Mouse (Mus musculus) erythroblast, embryonic 14.5 days (primary cell): ENCODE results near the gene Sh3bp4. TPM values are rescaled to one million over a fixed set of nuclear protein-coding genes. Genes with fewer than 3 reads are reported as not detected.

ENCODE experiments used
- H3K27me3 ChIP-seq: 2 replicates; pipeline ENCODE4 v1.6.1; 2012; ENCODE audit warnings: inconsistent platforms; ENCODE audit not compliant: control insufficient read depth
- H3K36me3 ChIP-seq: 2 replicates; pipeline ENCODE4 v1.6.1; 2012; ENCODE audit warnings: mild to moderate bottlenecking, inconsistent platforms; ENCODE audit not compliant: control insufficient read depth
- H3K4me1 ChIP-seq: 2 replicates; pipeline ENCODE4 v1.6.1; 2012; ENCODE audit warnings: inconsistent platforms; ENCODE audit not compliant: control insufficient read depth
- H3K4me3 ChIP-seq: replicated peaks from 2 replicates; pipeline ENCODE3; 2012; ENCODE audit warnings: moderate library complexity, mild to moderate bottlenecking, inconsistent platforms
- H3K9me3 ChIP-seq: 2 replicates; pipeline ENCODE4 v1.6.1; 2012; ENCODE audit warnings: low read length, inconsistent platforms, mixed read lengths; ENCODE audit not compliant: control insufficient read depth
- GATA1 ChIP-seq: IDR thresholded peaks from 2 replicates; pipeline ENCODE4 v1.6.1; 2012; ENCODE audit warnings: low read length, inconsistent platforms, mixed read lengths
- TAL1 ChIP-seq: IDR thresholded peaks from 3 replicates; pipeline ENCODE4 v1.6.1; 2012; ENCODE audit warnings: low read length, inconsistent platforms, mixed read lengths
- polyA plus RNA-seq: library from polyadenylated mRNA; stranded (reverse); fragments of >175 nt; gene quantifications from 2 replicates; pipeline ENCODE4 v1.2.3, GENCODE M21; 2012

The Sh3bp4 gene
- polyA plus RNA-seq, 1 experiment = not detected

DNA sequence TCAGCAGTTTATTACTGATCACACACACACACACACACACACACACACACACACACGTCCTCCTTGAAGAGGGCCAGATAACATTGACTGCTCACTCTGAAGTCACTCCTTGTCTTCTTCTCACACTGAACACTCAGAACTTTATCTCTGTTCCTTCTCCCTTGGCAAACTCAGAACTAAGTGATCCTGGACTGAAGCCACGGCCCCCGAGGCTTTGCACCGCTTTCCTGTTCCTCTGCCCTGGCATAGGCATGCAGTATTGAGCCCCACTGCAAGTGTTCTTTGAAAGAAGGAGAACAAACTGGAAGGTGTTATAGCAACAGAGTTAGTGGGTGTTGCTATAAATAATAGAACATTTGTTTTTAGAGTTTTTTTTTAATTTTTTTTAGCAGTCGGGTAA lies 68.1 kb downstream of the Sh3bp4 start:
- Histone ChIP-seq H3K36me3 (no peaks in the 10 kb centered on the region), H3K4me3 (no peak overlapping the region), H3K4me1 (no peaks in the 10 kb centered on the region), H3K27me3 (no peaks in the 10 kb centered on the region), H3K9me3 (no peaks in the 10 kb centered on the region)
- TF ChIP-seq GATA1 (no peak), TAL1 (no peak)

DNA sequence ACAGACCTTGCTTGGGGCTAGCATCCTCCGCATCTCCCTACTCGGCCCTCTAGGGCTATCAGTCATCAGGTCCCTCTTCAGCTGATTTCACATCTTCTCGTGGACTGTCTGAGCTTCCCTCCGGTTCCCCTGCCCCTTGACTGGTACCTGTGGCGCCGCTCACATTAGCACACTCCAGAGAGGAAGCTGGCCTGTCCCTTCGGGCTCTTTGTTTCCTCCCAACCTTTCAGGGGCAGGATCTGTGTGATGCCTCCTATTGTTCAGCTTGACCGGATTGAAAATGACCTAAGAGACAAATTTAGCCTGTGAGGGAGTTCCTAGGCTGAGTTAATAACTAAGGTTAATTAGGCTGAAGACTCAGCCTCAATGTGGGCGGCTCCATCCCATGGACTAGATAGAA lies 69.9 kb downstream of the Sh3bp4 start:
- TF ChIP-seq TAL1 (no peak), GATA1 (no peak)
- H3K36me3 ChIP-seq = no peaks in the 10 kb centered on the region; the same call in 1 of the 2 replicates
- H3K9me3 ChIP-seq = peaks cover 3% of the 10 kb centered on the region; the same call in 1 of the 2 replicates
- H3K27me3 ChIP-seq = no peaks in the 10 kb centered on the region
- H3K4me1 ChIP-seq = no peaks in the 10 kb centered on the region
- H3K4me3 ChIP-seq = no peak overlapping the region

DNA sequence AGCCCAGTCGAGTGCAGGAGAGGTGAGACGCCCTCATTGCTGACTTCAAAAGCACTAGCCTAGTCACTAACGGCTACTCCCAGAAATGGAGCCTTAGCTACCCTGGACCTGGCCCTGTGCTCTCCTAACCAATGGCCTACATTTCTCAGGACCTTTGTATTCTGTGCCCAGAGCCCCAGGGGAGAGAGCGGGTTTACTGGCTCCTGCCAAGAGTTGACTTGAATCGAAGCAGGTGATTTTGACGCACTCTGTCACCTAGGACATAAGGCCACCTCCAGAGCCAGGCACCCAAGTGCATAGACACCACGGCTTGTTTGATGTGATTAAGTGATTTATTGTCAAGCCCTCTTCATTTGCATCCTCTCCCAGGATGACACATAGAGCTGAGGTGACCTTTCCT lies 80.9 kb downstream of the Sh3bp4 start:
- Histone ChIP-seq H3K4me1 (no peaks in the 10 kb centered on the region), H3K36me3 (no peaks in the 10 kb centered on the region), H3K4me3 (no peak overlapping the region), H3K27me3 (no peaks in the 10 kb centered on the region), H3K9me3 (no peaks in the 10 kb centered on the region)
- no peak for TF ChIP-seq TAL1

DNA sequence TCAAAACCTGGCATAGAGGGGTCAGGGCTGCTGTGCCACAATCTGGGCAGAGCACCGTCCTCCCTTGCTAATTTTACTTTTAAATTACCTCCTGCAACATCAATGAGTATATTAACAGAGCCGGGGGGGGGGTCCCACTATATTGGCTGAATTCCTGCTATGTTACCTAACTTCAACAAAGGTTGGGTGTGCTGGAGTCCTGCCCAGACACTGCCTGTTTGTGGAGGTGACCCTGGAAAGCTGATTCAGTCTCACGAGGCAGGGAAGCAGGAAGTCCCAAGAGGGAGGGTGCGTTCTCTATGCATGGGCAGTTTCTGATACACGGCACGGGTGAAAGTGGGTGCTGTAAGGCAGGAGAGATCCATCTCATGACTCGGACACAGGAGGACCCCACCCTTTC lies 82.4 kb downstream of the Sh3bp4 start:
- Histone ChIP-seq H3K4me3 (no peak overlapping the region), H3K4me1 (no peaks in the 10 kb centered on the region), H3K27me3 (no peaks in the 10 kb centered on the region), H3K9me3 (no peaks in the 10 kb centered on the region), H3K36me3 (no peaks in the 10 kb centered on the region)
- TF ChIP-seq TAL1 (no peak), GATA1 (no peak)

DNA sequence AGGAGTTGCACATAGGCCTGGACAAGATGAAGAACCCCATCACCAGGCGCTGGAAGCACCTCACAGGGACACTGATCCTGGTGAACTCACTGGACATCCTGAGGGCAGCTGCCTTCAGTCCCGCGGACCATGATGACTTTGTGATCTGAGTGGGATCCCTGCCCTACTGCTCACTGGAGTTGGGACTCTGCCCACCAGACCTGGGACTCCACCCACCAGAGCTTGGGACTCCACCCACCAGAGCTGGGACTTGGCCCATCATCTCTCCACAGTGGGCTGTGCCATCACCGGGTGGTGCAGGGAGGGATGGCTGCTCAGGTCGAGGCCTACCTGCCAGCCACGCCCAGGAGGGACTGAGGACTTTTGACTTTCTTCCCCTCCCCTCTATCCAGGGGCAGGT lies 83.0 kb downstream of the Sh3bp4 start:
- Histone ChIP-seq H3K4me3 (no peak overlapping the region), H3K36me3 (no peaks in the 10 kb centered on the region), H3K27me3 (no peaks in the 10 kb centered on the region), H3K9me3 (no peaks in the 10 kb centered on the region), H3K4me1 (no peaks in the 10 kb centered on the region)
- TF ChIP-seq TAL1 = no peak

DNA sequence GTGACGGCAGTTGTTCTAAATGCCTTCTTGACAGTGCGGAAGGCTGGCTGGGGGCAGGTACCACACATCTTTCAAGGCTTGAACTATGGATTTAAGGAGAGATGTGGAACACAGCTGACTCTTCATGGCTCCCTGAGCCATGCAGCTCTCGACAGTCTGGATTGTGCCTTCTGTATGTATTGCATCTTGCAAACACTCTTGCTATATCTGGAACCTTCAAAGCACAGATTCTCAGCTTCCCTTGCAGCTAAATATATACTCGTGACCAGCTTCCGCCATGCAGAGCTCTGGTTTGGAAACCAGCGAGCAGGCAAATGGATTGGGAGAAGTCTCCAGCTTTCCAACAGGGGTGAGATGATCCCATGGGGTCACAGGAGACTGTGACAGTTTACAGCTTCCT lies 93.3 kb downstream of the Sh3bp4 start:
- Histone ChIP-seq H3K4me3 (no peak overlapping the region), H3K36me3 (no peaks in the 10 kb centered on the region), H3K9me3 (no peaks in the 10 kb centered on the region), H3K4me1 (no peaks in the 10 kb centered on the region), H3K27me3 (no peaks in the 10 kb centered on the region)
- TF ChIP-seq GATA1 (no peak), TAL1 (no peak)

DNA sequence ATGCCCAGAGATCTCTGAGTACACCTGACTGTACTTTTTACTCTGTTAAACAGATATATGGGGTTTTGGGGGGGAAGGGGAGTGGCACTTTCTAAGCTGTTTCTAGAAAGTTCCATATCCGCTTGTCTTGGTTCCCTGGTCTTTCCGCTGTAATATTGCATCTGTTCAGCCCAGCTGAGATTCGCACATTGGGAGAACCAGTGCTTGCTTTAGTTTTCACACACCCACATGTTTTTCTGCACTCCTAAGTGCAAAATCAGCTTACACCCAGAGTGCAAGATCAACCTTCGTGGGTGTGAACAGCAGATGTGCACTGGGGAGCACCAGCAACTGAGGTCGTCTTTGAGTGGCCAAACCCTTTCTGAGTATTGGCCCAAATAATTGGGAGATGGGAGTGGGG lies 94.1 kb downstream of the Sh3bp4 start:
- TF ChIP-seq GATA1 = no peak
- no peak for TF ChIP-seq TAL1
- Histone ChIP-seq H3K36me3 (no peaks in the 10 kb centered on the region), H3K27me3 (no peaks in the 10 kb centered on the region), H3K4me1 (no peaks in the 10 kb centered on the region), H3K9me3 (no peaks in the 10 kb centered on the region), H3K4me3 (no peak overlapping the region)

DNA sequence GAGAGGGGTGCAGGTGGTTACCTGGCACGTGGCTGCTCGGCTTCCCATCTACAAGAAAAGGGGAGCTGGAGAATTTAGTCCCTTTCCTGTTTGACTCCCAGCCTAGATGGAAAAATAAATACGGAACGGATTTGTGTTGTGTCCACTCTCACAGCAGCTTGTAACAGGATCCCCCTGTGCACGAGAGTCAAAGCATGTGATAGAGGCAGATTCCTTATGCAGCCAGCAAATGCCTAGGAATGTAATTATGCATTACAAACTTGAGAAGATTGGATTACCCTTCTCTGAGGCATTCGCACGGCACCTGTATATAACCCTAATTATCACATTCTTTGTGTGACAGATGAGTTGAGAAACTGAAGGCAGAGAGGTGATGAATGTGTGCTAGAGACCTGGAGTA lies 94.5 kb downstream of the Sh3bp4 start:
- H3K4me1 ChIP-seq = no peaks in the 10 kb centered on the region
- TF ChIP-seq GATA1 = no peak
- TF ChIP-seq TAL1 = no peak
- H3K9me3 ChIP-seq = no peaks in the 10 kb centered on the region
- no peaks in the 10 kb centered on the region for H3K36me3 ChIP-seq
- H3K27me3 ChIP-seq = no peaks in the 10 kb centered on the region
- no peak overlapping the region for H3K4me3 ChIP-seq

DNA sequence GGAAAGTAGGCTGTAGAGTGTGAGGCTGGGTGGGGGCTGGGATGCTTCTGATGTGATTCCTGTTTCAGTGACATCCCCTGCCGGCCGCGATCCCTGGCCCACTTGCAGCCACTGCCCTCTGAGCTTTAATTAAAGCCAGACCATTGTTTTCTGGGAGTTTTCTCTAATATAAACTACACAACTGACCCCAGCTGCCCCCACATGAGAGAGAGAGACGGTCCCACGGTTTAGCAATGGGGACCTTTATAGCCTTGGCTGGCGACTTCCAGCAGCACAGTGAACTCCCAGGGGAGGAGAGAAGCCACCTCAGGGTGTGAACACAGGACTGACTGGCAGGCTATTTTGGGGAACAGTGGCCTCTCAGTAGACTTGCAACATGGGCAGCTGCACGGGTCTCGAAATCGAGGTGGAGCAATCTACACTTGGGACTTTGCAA lies 96.6 kb downstream of the Sh3bp4 start:
- H3K4me1 ChIP-seq = no peaks in the 10 kb centered on the region
- no peak overlapping the region for H3K4me3 ChIP-seq
- no peaks in the 10 kb centered on the region for H3K9me3 ChIP-seq
- TF ChIP-seq GATA1 = no peak
- TF ChIP-seq TAL1 = no peak
- no peaks in the 10 kb centered on the region for H3K27me3 ChIP-seq
- no peaks in the 10 kb centered on the region for H3K36me3 ChIP-seq

DNA sequence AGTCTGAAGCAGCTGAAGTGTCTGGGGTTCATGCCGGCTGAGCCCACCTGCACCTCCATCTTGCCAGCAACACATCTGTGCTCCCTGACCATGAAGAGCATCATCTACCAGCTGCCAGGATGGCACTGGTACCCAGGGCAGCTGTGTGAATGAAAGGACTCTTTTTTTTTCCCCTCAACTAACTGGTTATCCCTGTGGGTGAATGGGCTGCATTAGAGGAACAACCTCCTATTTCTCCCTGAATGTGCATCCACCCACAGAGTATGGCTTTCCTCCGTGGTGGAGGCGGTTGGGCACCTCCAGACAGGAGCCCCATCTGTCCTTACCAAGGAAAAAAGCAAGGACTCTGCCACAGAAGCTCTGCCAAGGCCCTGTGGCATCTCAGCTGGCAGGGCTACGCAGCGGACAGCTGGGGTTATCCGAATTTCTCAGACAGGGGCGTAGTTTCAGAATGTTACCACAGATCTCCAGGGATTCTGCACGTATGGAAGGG lies 101.1 kb downstream of the Sh3bp4 start:
- TF ChIP-seq GATA1 (no peak), TAL1 (no peak)
- Histone ChIP-seq H3K27me3 (no peaks in the 10 kb centered on the region), H3K36me3 (no peaks in the 10 kb centered on the region), H3K4me1 (no peaks in the 10 kb centered on the region), H3K9me3 (no peaks in the 10 kb centered on the region), H3K4me3 (no peak overlapping the region)
